Mouse (Mus musculus): Measurements from ENCODE around the gene Hc. TPM values are rescaled to one million over a fixed set of nuclear protein-coding genes. Genes with fewer than 3 reads are reported as not detected.
A peak's percentile ranks its signal among the peaks of the same experiment; 100 is the strongest.

The Hc gene
- total and polyA plus RNA-seq, 3 experiments, result 0.74 to 1.2 (median 0.91) TPM

DNA sequence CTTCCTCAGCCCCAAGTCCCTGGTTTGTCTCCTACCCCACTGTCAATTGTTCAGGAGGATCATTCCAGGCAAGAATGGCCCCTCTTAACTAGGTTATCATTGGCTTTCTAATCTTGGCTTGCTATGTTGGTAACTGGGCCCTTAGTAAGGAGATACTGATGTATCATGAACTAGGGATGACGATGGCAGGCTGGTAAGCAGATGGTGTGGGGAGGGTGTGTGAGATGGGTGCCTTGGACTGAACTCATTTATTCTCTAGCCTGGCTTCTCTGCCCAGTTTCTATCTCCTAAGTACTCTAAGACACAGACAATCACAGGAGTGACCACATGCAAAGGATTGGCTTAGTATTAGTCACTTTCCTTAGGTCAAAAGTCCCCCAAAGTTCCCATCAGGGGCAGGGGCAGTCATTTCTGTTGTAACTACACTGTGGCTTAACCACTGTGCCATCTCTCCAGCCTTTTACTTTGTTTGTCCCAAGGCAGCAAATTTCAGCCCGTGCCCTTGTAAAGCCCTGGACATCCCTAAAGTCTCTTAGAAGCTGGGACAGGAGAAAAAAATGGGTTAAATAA, 107.6 kb downstream of the Hc start:
- Histone ChIP-seq H3K4me2 (ENCODE audit: insufficient read depth, low read depth, poor library complexity, severe bottlenecking) (peak overlapping the region; percentile 76), H3K9ac (ENCODE audit: insufficient read depth, low read depth) (peak overlapping the region; percentile 87; the same call in 1 of the 2 replicates), H3K4me3 (replicated peaks in 1 of 3; ENCODE audit: low read depth in 2 of 3, low read length in 2 of 3, poor library complexity in 1 of 3) (peak overlapping the region in 2 of 3 experiments; percentile 17 to 29), H3K79me2 (replicated peaks; ENCODE audit: control insufficient read depth, extremely low read depth, insufficient read depth, poor library complexity, severe bottlenecking) (peaks cover 68% of the 10 kb centered on the region), H3K27ac (ENCODE audit: insufficient read depth, low read depth) (peak overlapping the region; percentile 96), H3K9me3 (replicated peaks; ENCODE audit: low read length) (no peaks in the 10 kb centered on the region), H3K27me3 (replicated peaks) (no peaks in the 10 kb centered on the region), H3K36me3 (replicated peaks in 1 of 2; ENCODE audit: control insufficient read depth in 1 of 2, insufficient read depth in 1 of 2, low read length in 1 of 2) (peaks cover 46 to 66% of the 10 kb centered on the region in 2 experiments), H3K4me1 (ENCODE audit: control insufficient read depth in 1 of 2, insufficient read depth in 2 of 2) (peaks cover 27 to 77% of the 10 kb centered on the region in 2 experiments)
- dilution Hi-C loops (cut with MboI; ENCODE audit: extremely low pct_ligation_motif_present, extremely low pct_unique_long_range_greater_than_20kb, low sequenced_read_pairs) (no loop called here), in situ Hi-C loops (cut with MboI; ENCODE audit: low pct_ligation_motif_present, low pct_unique_long_range_greater_than_20kb, low sequenced_read_pairs) (no loop called here)
- TF ChIP-seq MXI1 (IDR thresholded peaks at IDR 0.05; ENCODE audit: low read depth, low read length), result 0 out of 2 replicates have a peak, but pooled peaks have one; percentile 65
- no peak; the same call in none of the 2 replicates for TF ChIP-seq UBTF (IDR thresholded peaks at IDR 0.05; ENCODE audit: low read depth, low read length)
- TF ChIP-seq NELFE (IDR thresholded peaks at IDR 0.05; ENCODE audit: low read depth, low read length), result peak; percentile 47; the same call in 1 of the 2 replicates
- TF ChIP-seq RCOR1 (conservative IDR thresholded peaks at IDR 0.05; ENCODE audit: low read depth, low read length), result peak; percentile 90; the same call in 1 of the 2 replicates
- peak; percentile 74; the same call in 1 of the 2 replicates for TF ChIP-seq MYC (IDR thresholded peaks at IDR 0.05; ENCODE audit: low read depth, low read length)
- no peak for TF ChIP-seq USF1 (IDR thresholded peaks at IDR 0.05; ENCODE audit: low read depth, low read length)
- peak; percentile 98 for TF ChIP-seq EP300 (IDR thresholded peaks at IDR 0.05; ENCODE audit: low read length)
- peak; percentile 98 for TF ChIP-seq IRF4 (IDR thresholded peaks at IDR 0.05; ENCODE audit: low read depth, low read length)
- peak; percentile 90 for TF ChIP-seq JUND (conservative IDR thresholded peaks at IDR 0.05; ENCODE audit: low read depth, low read length)
- TF ChIP-seq TBP (conservative IDR thresholded peaks at IDR 0.05; ENCODE audit: low read depth, low read length), result 0 out of 2 replicates have a peak, but pooled peaks have one; percentile 38
- TF ChIP-seq POLR2A (IDR thresholded peaks at IDR 0.05; ENCODE audit: low read depth, low read length), result 0 out of 2 replicates have a peak, but pooled peaks have one; percentile 10
- no peak for TF ChIP-seq GABPA (IDR thresholded peaks at IDR 0.05; ENCODE audit: insufficient replicate concordance, low read depth, low read length)
- TF ChIP-seq ZNF384 (IDR thresholded peaks at IDR 0.05; ENCODE audit: low read depth, low read length), result 0 out of 2 replicates have a peak, but pooled peaks have one; percentile 33
- TF ChIP-seq MAFK (IDR thresholded peaks at IDR 0.05; ENCODE audit: insufficient replicate concordance, low read length), result peak; percentile 89
- peak; percentile 93 for TF ChIP-seq ETS1 (conservative IDR thresholded peaks at IDR 0.05; ENCODE audit: low read depth, low read length)
- peak; percentile 61; the same call in 1 of the 2 replicates for TF ChIP-seq ZMIZ1 (IDR thresholded peaks at IDR 0.05; ENCODE audit: low read depth, low read length)
- TF ChIP-seq ZC3H11A (IDR thresholded peaks at IDR 0.05; ENCODE audit: low read depth, low read length), result no peak
- TF ChIP-seq SIN3A (IDR thresholded peaks at IDR 0.05; ENCODE audit: low read length), result peak; percentile 76
- TF ChIP-seq SMC3 (IDR thresholded peaks at IDR 0.05; ENCODE audit: low read depth, low read length), result no peak
- TF ChIP-seq MEF2A (IDR thresholded peaks at IDR 0.05; ENCODE audit: borderline replicate concordance, low read depth, low read length), result peak; percentile 92
- TF ChIP-seq USF2 (conservative IDR thresholded peaks at IDR 0.05; ENCODE audit: low read depth, low read length), result no peak
- peak; percentile 90 for TF ChIP-seq CHD2 (IDR thresholded peaks at IDR 0.05; ENCODE audit: low read length)
- peak; percentile 89; the same call in 1 of the 2 replicates for TF ChIP-seq JUN (IDR thresholded peaks at IDR 0.05; ENCODE audit: insufficient read depth, low read depth, low read length)
- TF ChIP-seq NRF1 (IDR thresholded peaks at IDR 0.05; ENCODE audit: low read depth, low read length), result 0 out of 2 replicates have a peak, but pooled peaks have one; percentile 26
- peak; percentile 95 for TF ChIP-seq TCF12 (IDR thresholded peaks at IDR 0.05; ENCODE audit: low read depth, low read length)
- TF ChIP-seq ELF1 (IDR thresholded peaks at IDR 0.05; ENCODE audit: low read depth, low read length), result no peak
- no peak for TF ChIP-seq RAD21 (IDR thresholded peaks at IDR 0.05; ENCODE audit: low read depth, low read length)
- TF ChIP-seq POLR2AphosphoS2 (IDR thresholded peaks at IDR 0.05; ENCODE audit: low read depth, low read length), result no peak; the same call in 1 of the 2 replicates
- peak; percentile 14; the same call in 1 of the 2 replicates for TF ChIP-seq HCFC1 (IDR thresholded peaks at IDR 0.05; ENCODE audit: low read depth, low read length)
- peak; percentile 72 for TF ChIP-seq MAX (IDR thresholded peaks at IDR 0.05; ENCODE audit: low read length)
- no peak for TF ChIP-seq PAX5 (IDR thresholded peaks at IDR 0.05; ENCODE audit: low read length)
- TF ChIP-seq MAZ (IDR thresholded peaks at IDR 0.05; ENCODE audit: low read depth, low read length), result peak; percentile 73
- TF ChIP-seq CTCF (conservative IDR thresholded peaks at IDR 0.05 in 1 of 2, IDR thresholded peaks at IDR 0.05 in 1 of 2; ENCODE audit: low read depth in 2 of 2, low read length in 2 of 2), result no peak
- TF ChIP-seq CHD1 (IDR thresholded peaks at IDR 0.05; ENCODE audit: low read depth, low read length), result peak; percentile 92; the same call in 1 of the 2 replicates
- no peak for TF ChIP-seq ZKSCAN1 (IDR thresholded peaks at IDR 0.05; ENCODE audit: borderline replicate concordance, low read depth, low read length)
- TF ChIP-seq E2F4 (IDR thresholded peaks at IDR 0.05; ENCODE audit: insufficient replicate concordance, low read depth, low read length), result no peak
- TF ChIP-seq BHLHE40 (IDR thresholded peaks at IDR 0.05; ENCODE audit: low read depth, low read length), result peak; percentile 86
- peak; percentile 63; the same call in 1 of the 2 replicates for TF ChIP-seq KAT2A (IDR thresholded peaks at IDR 0.05; ENCODE audit: insufficient replicate concordance, low read length)
- DNase-seq (ENCODE audit: extremely low read depth), result peak; percentile 78
